Mouse (Mus musculus) embryo, embryonic 11 days (tissue): ENCODE measurements at regions not wholly inside any gene's neighbourhood (a gene's known extent, or its start where the extent isn't known, plus 50 kb on each side); places are given as distances from the start of the nearest gene placed in this dataset.

ENCODE experiments used
- DNase-seq: peaks from one replicate; pipeline ENCODE4 v3.0.0-alpha.2; 2015

- no peak for DNase-seq
Measured at GRCm38 (mm10) chr5:28904500-28904899, 291.3 kb upstream of the Rnf32 start.

DNA sequence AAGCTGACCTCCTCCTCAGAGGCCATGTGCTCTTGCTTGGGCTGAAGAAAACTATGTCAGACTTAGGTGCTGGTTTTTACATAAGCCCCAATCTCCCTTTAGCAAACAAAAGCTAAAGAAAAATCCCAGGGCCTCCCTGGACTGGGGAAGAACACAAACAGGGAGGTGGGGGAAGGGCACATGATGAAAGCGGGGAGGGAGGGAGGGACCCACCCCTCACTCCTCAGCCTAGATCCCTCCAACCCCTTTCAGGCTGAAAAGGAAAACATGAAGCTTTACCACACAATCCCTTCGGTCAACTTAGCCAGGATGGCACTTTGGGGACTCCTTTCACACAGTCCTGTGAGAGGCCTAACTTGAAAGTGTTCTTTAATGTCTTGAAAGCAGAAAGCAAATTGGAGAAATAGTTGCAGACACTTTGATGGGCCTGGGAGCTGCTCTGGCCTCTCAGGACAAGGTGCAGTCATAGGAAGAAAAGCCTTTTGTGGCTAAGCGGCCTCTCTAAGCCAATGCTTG lies 291.9 kb upstream of the Rnf32 start:
- DNase-seq = peak; percentile 48

GRCm38 (mm10) chr5:28892703-28893249 lies 303.0 kb upstream of the Rnf32 start:
- no peak for DNase-seq

GRCm38 (mm10) chr5:28891988-28892387 lies 303.8 kb upstream of the Rnf32 start:
- no peak for DNase-seq

- no peak for DNase-seq
Measured at GRCm38 (mm10) chr5:28884746-28885365, 310.9 kb upstream of the Rnf32 start.

DNA sequence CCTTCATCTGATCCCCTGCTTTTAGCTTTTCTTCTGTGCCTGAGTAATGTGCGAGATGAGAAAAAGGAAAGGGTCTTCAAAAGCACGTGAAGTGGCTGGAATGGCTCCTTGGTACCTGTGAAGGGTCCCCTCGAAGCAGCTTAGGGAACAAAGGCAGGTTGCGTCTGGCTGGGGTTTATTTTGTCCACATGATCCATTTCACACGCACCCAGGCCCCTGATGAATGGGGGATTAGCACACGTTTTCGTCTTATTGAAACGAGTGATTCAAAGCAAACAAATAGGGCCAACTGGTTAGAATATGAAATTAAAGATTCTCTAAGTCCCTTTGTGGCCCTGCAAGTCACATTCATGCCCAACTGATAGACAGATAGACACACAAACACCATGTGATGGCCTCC lies 319.6 kb upstream of the Rnf32 start:
- DNase-seq = no peak

DNA sequence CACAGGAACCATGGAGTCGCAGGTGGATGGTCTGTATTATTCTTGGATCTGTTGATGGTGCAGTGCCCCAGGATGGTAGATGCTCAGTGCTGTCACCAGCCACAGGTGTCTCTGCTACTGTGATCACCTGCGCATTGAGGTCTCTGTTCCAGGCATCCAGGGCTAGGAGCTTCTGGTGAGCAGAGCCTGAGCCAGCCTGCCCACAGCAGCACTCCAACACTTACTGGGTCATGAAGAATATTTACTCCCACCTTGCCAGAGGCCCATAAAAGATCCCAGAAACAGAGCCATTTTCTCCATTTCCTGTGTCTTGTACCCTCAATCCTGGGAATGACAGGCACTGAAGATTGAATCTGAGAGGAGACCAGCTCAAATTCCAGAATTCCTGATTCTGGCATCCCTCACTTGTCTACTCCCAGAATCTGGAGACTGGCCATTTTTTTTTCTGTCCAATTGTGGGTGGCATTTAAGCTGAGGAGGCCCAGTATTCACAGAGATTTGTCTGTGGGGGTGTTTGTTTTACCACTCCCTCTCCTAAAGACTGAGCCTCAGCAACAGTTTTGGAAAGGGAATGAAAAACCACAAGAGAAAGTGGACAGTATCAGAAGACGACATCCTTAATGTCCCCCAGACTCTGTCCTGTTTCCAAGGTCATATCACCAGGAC lies 322.1 kb upstream of the Rnf32 start:
- no peak for DNase-seq

DNA sequence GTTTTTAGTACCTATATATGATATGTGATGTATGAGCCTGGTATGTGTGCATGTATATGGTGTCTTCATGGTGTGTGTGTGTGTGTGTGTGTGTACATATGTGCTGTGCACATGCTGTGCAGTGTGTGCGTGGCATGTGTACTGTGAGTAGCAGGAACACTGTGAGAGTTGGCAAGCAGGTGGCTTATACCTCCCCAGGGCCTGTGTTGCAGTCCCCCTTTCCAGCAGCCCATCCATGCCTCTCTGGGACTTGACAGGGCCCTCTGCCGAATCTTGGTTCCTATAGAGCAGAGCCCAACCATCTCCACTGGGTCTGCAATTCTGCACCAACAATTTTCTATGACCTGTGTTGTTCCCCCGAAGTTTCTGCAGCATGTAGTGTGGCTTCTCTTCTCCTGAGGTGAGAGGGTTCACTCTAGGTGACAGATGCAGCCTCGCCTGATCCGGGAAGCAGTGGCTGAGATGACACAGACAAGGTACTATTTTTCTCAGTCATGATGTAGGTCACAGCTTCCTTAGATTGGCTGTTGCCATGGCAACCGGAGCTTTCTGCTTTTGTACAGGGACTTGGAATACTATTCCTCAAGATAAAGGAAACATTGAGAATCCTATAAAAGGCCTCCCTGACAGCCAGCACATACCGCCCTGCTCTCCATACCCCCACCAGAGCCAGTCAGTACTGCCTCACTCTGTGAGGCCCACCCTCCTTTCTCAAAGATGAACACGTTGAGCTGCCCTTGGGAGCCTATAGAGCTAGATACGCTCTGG lies 336.0 kb upstream of the Rnf32 start:
- peak; percentile 34 for DNase-seq

DNA sequence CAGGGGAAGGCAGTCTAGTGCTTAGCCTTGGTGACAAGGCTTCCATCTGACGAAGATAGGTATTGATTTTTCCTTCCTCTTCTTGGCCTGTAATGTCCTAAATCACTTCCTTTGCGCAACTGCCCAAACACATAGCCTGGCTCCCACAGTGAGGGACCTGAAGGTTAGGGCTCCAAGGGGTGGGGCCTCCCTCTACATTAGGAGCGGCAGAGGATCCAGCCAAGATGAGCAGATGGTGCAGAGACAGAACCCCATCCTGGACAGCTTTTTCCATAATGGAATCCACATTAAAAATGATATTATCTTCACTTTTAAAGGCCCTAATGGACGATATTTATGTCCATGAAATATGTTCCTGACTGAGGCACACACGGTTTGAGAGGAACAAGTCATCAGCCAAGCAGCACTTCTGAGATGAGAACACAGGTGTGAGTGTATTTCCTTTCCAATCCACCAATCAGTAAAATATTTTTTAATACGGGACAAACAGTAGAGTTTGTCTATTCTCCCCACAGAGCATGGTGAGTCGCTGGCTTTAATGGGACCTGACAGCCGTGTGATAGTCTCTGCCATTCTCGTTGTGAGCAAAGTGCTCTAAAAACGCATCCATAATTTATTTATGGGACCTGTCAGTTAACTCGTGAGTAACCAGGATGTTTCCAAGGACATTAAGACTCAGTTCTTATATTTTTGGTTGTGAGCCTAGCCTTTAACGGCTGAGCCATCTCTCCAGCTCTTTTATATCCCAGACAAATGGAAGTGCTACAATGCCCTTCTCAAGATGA lies 357.5 kb upstream of the Rnf32 start:
- no peak for DNase-seq

DNA sequence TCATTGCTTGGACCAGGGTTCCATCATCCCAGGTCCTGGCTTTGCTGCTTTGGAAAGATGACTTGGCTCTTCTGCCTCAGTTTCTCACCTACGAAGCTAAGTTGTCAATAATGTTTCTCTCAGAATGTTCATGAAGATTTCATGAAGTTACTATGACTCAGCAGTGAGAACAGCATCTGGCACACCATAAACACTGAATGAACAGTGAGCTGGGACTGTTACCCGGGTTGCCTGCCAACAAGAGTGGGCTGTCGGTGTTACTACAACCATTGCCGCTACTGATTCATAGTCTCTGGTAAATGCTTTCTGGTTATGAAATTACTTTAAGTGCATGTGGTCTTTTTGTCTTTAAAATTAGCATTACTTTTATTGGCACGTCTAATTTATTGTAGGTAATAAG lies 352.0 kb upstream of the Shh start:
- DNase-seq = no peak

GRCm38 (mm10) chr5:28807950-28808349 lies 340.9 kb upstream of the Shh start:
- DNase-seq = no peak

GRCm38 (mm10) chr5:28799464-28799863 lies 332.4 kb upstream of the Shh start:
- no peak for DNase-seq

- DNase-seq = no peak
Measured at GRCm38 (mm10) chr5:28798361-28798760, 331.3 kb upstream of the Shh start.

DNA sequence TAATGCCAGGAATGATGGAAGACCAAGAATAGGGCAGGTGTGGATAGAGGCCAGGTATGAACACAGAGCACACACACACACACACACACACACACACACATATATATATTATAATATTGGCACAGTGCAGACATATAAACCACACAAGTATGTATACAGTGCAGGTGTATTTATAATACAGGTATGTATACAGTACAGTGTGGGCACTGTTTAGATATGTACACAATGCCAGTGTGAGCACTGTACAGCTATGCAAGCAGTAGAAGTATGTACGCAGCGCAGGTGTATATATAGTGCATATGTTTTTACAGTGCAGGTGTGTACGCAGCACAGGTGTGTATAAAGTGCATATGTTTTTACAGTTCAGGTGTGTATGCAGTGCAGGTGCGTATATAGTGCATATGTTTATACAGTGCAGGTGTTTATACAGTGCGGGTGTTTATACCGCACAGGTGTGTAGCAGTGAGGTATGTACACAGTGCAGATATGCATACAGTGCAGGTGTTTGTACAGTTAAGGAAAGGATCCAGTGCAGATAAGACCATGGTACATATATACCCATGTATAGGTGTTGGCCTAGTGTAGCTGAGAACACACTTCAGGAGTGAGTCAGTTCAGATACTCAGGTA lies 328.2 kb upstream of the Shh start:
- no peak for DNase-seq

DNA sequence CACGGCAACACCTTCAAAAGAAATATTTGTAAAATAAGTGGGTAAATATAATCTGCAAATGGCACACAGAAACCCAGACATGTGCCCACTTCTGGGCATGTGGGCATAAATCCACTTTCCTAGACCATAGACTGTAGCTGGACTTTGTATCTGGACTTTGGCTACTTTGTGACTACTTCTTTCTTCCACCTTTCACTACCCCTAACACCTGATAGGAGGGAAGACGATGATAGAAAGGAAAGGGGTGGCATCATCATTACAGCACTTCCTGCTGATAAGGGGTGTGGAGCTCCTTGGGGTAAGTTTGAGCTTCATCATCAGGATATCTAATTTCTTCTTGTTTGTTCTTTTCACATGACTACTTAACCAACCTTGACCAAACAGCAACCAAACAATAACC lies 326.7 kb upstream of the Shh start:
- DNase-seq = no peak

- no peak for DNase-seq
Measured at GRCm38 (mm10) chr5:28785347-28786060, 318.4 kb upstream of the Shh start.

GRCm38 (mm10) chr5:28784339-28784966 lies 317.4 kb upstream of the Shh start:
- DNase-seq = no peak

DNA sequence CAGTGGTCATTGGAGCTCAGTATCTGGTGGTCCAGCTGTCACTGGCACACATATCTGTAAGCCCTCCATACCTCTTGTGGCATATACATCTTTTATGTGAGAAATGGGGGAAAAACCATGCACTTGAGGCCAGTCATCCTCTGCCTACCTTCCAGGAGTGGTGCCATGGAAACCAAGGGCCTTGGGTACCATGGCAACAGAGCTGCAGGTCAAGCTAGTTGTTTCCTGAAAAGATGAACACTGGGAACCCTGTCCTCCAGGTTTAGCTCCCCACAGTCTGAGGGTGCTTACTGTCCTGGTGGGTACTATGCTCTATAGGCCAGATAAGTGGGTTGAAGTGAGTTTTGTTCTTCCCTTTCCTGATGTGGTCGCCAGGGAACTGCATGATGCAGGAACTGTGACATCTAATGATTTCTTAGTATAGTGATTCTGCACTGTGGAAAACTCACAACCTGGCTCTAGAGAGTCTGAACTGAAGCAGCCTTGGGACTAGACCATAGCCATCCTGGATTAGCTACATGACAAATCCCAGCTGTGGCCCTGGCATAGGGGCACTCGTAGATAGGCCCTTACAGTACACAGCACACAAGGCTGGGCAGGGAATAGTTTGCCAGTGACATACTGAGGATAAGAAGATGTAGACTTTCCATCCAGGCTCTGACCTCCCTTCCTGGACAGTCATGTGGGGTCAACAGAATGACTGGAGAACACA lies 308.7 kb upstream of the Shh start:
- DNase-seq = no peak

- DNase-seq = no peak
Measured at GRCm38 (mm10) chr5:28771796-28772195, 304.7 kb upstream of the Shh start.

DNA sequence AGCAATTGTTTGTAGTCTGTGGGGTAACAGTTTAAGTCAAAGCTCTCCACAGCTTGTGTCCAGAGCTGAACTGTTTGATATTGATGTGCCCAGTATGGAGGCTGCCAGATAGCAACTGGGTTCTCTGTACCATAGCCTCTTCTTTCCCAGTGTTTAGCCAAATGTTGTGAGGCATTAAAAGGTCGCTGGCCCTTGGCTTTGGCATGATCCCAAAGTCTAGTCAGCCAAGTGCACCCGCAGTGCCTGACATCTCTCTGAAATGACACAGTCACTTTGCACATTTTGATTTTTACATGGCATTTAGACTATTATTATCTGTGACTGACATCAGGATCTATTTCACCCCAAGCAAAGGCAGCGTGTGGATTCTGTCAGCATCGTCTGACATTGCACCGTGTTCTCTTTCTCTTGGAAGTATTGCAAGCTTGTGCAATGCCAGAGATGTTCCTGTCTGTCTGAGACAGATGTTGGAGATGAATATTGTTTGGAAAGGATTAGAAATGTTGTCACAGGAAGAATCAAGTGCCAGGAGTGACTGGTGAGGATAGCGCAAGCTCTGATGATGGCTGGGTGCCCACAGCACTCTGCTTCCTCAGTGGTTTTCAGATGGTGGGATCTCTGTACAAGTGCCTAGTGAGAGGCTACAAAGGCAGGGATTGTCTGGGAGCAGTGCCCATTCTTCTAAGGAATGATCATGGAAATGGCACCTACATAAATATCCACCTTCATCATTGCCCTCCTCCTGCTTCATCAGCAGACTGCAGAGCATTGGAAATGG lies 289.3 kb upstream of the Shh start:
- DNase-seq = no peak
